Mouse (Mus musculus) CD4-positive helper T cell, adult 2 months (primary cell): ENCODE data around the gene Ceacam18.

Experiments
- DNase-seq: peaks from one replicate; pipeline ENCODE4 v3.0.0-alpha.2; 2012; ENCODE audit warnings: low read depth, missing footprints, low spot score

Gene Ceacam18

DNA sequence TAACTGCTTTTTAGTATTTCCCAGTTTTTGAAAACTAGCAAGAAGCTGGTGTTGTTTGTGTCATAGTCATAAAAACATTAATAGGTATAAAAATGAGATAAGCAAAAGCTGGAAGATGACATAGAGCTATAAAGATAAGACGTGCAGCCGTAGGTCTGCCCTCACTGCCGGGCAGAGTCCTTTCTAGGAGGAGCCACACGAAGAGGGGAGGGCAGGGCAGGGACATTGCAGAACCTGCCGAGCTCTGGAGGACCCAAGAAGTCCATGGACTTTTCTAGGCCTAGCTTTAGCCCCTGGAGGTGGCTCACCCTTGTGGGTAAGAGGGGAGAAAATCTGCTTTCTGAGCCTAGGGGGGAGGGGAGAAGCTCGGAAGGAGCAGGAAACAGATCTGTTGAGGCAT, at the start of gene Ceacam18:
Ceacam18 (plus strand) TSS at position 208 of the 400 bp plus-strand sequence.
- no peak for DNase-seq

DNA sequence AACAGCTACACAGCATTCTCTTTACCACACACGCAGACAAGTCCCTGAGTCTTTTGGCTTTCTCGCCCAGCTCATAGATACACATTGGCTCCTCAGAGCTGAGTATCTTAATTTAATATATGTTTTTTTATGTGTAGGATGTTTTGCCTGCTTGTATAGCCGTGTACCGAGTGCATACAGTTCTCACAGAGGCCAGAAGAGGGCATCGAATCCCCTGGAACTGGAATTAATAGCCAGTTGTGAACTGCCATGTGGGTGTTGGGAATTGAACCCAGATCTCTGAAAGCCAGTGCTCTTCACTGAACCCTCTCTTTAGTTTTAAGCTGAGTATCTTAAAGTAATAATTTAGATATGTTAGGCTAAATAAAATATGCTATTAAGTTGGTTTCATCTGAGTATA, 49.7 kb upstream of the Ceacam18 start:
- no peak for DNase-seq

- no peak for DNase-seq
Measured at GRCm38 (mm10) chr7:43601884-43602283, 32.6 kb upstream of the Ceacam18 start.

DNA sequence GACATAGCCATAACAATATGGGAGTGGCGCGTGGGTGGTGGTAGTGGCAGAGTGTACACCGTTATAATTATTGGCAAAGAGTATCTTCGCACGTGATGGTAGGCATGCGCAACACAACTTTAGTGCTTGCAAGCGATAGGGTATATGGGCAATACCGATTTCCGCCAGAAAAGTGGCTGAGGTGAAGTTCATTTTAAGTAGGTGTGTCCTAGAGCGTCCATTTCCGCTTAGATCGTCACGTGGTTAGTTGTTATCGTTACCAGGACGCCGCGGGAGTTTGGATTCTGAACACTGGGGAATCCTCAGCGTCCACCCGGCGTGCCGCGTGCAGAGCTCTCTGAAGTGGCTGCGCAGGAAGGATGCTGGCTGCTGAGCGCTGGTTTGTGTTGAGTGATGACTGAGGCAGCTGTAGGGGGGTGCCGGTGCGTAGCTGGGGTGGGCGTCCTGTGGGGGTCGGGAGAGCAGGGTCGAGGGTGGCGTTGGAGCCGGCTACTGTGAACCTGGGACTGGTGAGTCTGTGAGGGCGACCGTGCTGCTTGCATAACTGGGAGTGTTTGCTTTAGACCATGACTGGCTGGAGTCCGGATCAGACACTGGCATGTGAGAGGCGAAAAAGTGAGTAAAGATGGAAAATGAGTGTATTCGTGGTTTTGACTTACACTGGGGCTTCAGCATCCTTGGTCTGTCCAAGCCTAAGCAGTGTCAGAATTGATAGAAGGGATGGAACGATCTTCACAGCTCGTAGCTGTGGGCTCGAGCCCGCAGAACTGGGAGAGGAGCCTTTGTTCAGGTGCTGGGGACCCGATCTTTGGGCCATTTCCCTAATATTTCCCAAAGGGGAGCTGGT, 27.4 kb upstream of the Ceacam18 start, which contains the start of gene Zfp819:
Zfp819 (plus strand) TSS at position 274 of the 847 bp plus-strand sequence.
- DNase-seq, result peak; percentile 59

GRCm38 (mm10) chr7:43607743-43608287, 26.7 kb upstream of the Ceacam18 start:
- no peak for DNase-seq

- DNase-seq, result no peak
Measured at GRCm38 (mm10) chr7:43608316-43608824, 26.1 kb upstream of the Ceacam18 start.

DNA sequence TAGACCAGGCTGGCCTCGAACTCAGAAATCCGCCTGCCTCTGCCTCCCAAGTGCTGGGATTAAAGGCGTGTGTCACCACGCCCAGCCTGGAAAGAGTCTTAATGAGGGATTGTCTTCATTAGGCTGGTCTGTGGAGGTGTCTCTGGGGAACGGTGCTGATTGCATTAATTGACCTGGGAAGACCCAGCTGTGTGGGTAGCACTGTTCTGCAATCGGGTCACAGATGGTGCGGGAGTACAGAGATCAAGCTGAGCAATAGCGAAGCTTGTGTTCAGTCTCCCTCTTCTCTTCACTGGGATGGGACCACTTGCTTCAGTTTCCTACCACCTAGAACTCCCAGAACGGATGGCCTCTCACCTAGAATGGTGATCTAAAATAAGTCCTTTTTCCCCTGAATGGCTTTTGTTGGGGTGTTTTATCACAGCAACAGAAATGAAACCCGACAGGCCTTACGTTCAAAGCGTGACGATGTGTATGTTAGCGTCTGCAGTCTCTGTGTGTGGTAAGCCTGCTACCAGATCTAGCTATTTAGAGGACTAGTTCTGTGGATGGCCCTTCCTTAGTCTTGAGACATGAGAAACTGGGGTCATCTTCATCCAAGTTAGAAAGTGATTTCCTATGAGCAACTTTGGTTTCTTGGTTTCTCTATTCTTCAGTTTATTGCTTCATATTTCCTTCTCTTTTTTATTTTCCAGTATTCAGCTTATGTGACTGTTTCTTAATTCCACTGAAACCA, 20.5 kb upstream of the Ceacam18 start:
- no peak for DNase-seq

- DNase-seq, result no peak
Measured at GRCm38 (mm10) chr7:43622927-43623326, 11.6 kb upstream of the Ceacam18 start.

DNA sequence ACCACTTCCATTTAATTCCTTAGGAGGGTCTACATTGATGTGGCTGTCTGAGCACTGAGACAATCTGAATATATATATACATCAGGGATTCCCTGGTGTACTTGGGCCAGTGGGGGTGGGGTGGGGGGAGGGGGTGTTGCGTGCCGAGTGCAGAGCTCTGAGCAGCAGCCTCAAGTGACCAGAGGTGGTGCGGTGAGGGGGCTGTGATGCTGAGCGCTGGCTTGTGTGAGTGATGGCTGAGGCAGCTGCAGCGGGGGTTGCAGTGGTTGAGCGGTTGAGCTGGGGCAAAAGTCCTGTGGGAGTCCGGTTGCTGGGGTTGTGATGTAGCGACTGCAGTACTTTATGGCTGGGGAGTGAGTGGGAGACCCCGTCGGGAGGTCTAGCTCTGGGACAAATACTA, 10.7 kb upstream of the Ceacam18 start:
- no peak for DNase-seq

- DNase-seq, result no peak
Measured at GRCm38 (mm10) chr7:43625065-43625464, 9.4 kb upstream of the Ceacam18 start.

GRCm38 (mm10) chr7:43625794-43626422, 8.6 kb upstream of the Ceacam18 start:
- no peak for DNase-seq

GRCm38 (mm10) chr7:43633940-43634339, 567 bp upstream of the Ceacam18 start:
- DNase-seq, result no peak

DNA sequence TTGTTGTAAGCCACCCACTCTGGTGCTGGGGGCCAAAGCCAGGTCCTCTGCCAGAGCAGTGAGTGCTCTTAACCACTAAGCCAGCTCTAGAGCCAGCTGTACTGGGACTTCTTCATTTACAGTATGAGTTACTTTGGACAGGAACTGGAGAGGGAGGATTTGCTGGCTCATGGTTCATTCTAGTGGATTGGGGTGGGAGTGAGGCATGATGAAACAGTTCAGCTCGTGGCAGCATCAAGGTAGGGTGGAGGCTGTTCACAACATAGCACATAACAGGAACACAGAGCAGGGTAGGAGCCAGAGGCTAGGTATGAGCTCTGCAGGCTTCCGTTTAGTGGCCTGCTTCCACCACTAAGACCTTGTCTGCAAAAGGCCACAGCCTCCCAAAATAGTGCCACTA, 1.7 kb downstream of the Ceacam18 start:
- DNase-seq, result no peak

- DNase-seq, result no peak
Measured at GRCm38 (mm10) chr7:43637118-43637517, 2.6 kb downstream of the Ceacam18 start.

GRCm38 (mm10) chr7:43642587-43642986, 8.1 kb downstream of the Ceacam18 start:
- DNase-seq, result no peak

GRCm38 (mm10) chr7:43643046-43643652, 8.6 kb downstream of the Ceacam18 start:
- no peak for DNase-seq

DNA sequence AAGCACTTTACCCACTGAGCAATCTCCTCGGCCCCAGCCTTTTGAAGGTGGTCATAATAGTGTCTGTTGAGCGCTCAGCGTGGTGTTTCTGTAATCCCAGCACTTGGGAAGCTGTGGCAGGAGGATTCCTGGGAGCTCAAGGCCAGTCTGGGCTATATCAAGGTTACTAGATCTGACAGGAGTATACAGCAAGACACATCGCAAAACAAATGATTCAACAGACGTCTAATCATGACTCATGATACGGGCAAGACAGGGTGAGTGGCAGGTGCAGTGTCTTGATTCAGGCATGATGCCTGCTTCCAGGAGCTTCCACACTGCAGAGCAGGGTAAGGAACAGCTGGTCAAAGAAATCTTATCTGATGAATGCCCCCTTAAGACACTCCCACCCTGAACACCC, 18.2 kb downstream of the Ceacam18 start:
- no peak for DNase-seq

DNA sequence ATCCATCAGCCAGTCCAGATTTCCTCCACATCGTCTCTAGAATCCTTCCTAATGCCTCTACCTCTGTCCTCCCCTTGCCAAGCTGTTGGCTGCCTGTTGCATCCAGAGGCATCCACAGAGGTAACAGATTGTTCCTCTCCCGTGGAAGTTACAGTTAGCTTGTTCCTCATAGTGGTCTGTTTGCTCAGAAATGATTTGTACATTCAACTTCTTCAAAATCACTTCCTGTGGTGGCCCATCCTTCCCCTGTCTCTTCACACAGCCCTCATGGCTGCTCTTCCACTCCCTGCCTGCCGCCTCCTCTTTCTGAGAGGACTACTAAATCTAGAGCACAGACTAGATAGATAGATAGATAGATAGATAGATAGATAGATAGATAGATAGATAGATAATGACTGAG, 20.0 kb downstream of the Ceacam18 start:
- no peak for DNase-seq

- no peak for DNase-seq
Measured at GRCm38 (mm10) chr7:43656232-43656631, 21.7 kb downstream of the Ceacam18 start.

- DNase-seq, result no peak
Measured at GRCm38 (mm10) chr7:43660002-43660401, 25.5 kb downstream of the Ceacam18 start, which contains the start of gene Siglece. TSS of gene Siglece (minus strand) at chr7:43660161.

- no peak for DNase-seq
Measured at GRCm38 (mm10) chr7:43662804-43663203, 28.3 kb downstream of the Ceacam18 start.
